Mouse (Mus musculus): Measurements from ENCODE around the gene Galnt2.

Gene Galnt2

GRCm38 (mm10) chr8:124379289-124379688 lies 148.1 kb downstream of the Galnt2 start:
- no peak for DNase-seq

GRCm38 (mm10) chr8:124382235-124382634 lies 151.0 kb downstream of the Galnt2 start:
- DNase-seq = no peak

- DNase-seq = no peak
These were observed 153.1 kb downstream of the Galnt2 start for GRCm38 (mm10) chr8:124384336-124384735.

GRCm38 (mm10) chr8:124386225-124386899 lies 155.2 kb downstream of the Galnt2 start:
- DNase-seq = no peak

GRCm38 (mm10) chr8:124389495-124389894 lies 158.3 kb downstream of the Galnt2 start:
- DNase-seq = no peak

GRCm38 (mm10) chr8:124391191-124391590 lies 160.0 kb downstream of the Galnt2 start:
- DNase-seq = no peak

- no peak for DNase-seq
These were observed 161.3 kb downstream of the Galnt2 start for GRCm38 (mm10) chr8:124392271-124393012.

GRCm38 (mm10) chr8:124393013-124393412 lies 161.8 kb downstream of the Galnt2 start:
- no peak for DNase-seq

- no peak for DNase-seq
These were observed 162.7 kb downstream of the Galnt2 start for GRCm38 (mm10) chr8:124393927-124394326.

- no peak for DNase-seq
These were observed 163.8 kb downstream of the Galnt2 start for GRCm38 (mm10) chr8:124394951-124395350.

Data from kidney, postnatal 25 days (tissue).